Mouse (Mus musculus) midbrain, embryonic 15.5 days (tissue): ENCODE data around the gene Kri1. TPM values are rescaled to one million over a fixed set of nuclear protein-coding genes. Genes with fewer than 3 reads are reported as not detected.

Source experiments
- ATAC-seq: fragments of 200-750 bp; cut with Nextera tagmentation; replicated peaks from 2 replicates; pipeline ENCODE4 v1.8.0; 2017; ENCODE audit warnings: moderate TSS enrichment
- H3K27ac ChIP-seq: fragments of 300-500 bp; sonication (generic); 2 replicates; pipeline ENCODE4 v1.5.1; 2015; ENCODE audit warnings: mild to moderate bottlenecking, inconsistent platforms
- H3K27me3 ChIP-seq: fragments of 300-500 bp; sonication (generic); replicated peaks from 2 replicates; pipeline ENCODE4 v1.6.1; 2015; ENCODE audit warnings: inconsistent platforms
- H3K36me3 ChIP-seq: fragments of 300-500 bp; sonication (generic); replicated peaks from 2 replicates; pipeline ENCODE4 v1.6.1; 2015; ENCODE audit warnings: inconsistent platforms
- H3K4me1 ChIP-seq: fragments of 300-500 bp; sonication (generic); 2 replicates; pipeline ENCODE4 v1.6.1; 2015; ENCODE audit warnings: inconsistent platforms
- H3K4me2 ChIP-seq: fragments of 300-500 bp; sonication (generic); 2 replicates; pipeline ENCODE4 v1.6.1; 2015; ENCODE audit warnings: inconsistent platforms, mild to moderate bottlenecking, moderate library complexity
- H3K4me3 ChIP-seq: fragments of 300-500 bp; sonication (generic); 2 replicates; pipeline ENCODE4 v1.5.1; 2015; ENCODE audit warnings: mild to moderate bottlenecking, inconsistent platforms
- H3K9ac ChIP-seq: fragments of 300-500 bp; sonication (generic); 2 replicates; pipeline ENCODE4 v1.6.1; 2015; ENCODE audit warnings: mild to moderate bottlenecking, inconsistent platforms
- H3K9me3 ChIP-seq: fragments of 300-500 bp; sonication (generic); 2 replicates; pipeline ENCODE4 v1.6.1; 2016; ENCODE audit warnings: inconsistent platforms
- WGBS: fragments of 180-500 bp; shearing (Covaris S2); methylation state at CpG from one replicate; pipeline ENCODE4 v1.1.7; 2015; ENCODE audit warnings: mixed read lengths; 5-methylcytosine and 5-hydroxymethylcytosine counted together
- polyA plus RNA-seq: library from polyadenylated mRNA; unstranded; fragments of >200 nt; fragmentation: Nextera tagmentation; extraction: Ambion mirVana; gene quantifications from 2 replicates; pipeline ENCODE4 v1.2.1, GENCODE M21; 2015

The Kri1 gene
- polyA plus RNA-seq, 1 experiment from 2014 or later, result 17.1 TPM

GRCm38 (mm10) chr9:21246342-21246741 lies 41.4 kb downstream of the Kri1 start:
- Histone ChIP-seq H3K27me3 (peaks cover 80% of the 10 kb centered on the region), H3K4me3 (no peak overlapping the region), H3K4me1 (peaks cover 19% of the 10 kb centered on the region), H3K4me2 (no peak overlapping the region), H3K9me3 (no peaks in the 10 kb centered on the region), H3K27ac (no peak overlapping the region), H3K36me3 (no peaks in the 10 kb centered on the region), H3K9ac (no peak overlapping the region)
- WGBS, result 58% methylated on average over 1 of the region's 1 CpGs
- ATAC-seq, result no peak

GRCm38 (mm10) chr9:21245113-21245487 lies 42.7 kb downstream of the Kri1 start:
- Histone ChIP-seq H3K36me3 (no peaks in the 10 kb centered on the region), H3K27me3 (peaks cover 75% of the 10 kb centered on the region), H3K9ac (peak overlapping the region; percentile 51), H3K9me3 (no peaks in the 10 kb centered on the region), H3K4me1 (peaks cover 19% of the 10 kb centered on the region), H3K4me2 (peak overlapping the region; percentile 90), H3K4me3 (peak overlapping the region; percentile 47), H3K27ac (peak overlapping the region; percentile 48)
- 2% methylated on average over 16 of the region's 16 CpGs for WGBS
- ATAC-seq, result no peak; the same call in 1 of the 2 replicates

DNA sequence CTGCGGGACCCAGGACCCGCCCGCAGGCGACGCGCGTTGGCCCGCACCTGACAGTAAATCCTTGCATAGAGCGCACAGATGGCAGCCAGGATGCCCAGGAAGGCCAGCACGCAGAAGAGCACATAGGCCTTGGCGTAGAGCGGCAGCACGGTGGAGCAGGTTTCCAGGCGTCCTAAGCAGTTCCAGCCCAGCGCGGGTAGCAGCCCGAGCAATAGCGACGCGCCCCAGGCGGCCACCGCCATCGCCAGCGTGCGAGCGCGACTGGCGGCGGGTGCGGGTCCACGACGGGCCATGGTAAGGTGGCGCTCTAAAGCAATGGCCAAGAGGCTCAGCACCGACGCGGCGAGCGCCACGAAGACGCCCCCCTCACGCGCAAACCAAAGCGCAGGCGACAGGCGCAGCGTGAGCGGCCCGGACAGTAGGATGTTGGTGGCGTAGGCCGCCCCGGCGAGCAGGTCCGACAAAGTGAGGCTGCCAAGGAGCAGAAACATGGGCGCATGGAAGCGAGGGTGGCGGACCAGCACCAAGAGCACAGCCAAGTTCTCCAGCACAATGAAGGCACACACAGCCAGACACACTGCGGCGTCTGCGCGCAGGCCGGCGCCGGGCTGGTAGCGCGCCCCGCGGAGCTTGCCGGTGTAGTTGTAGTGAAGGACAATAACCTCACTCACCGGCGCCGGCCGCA lies 43.2 kb downstream of the Kri1 start:
- Histone ChIP-seq H3K27ac (peak overlapping the region; percentile 48), H3K4me2 (peak overlapping the region; percentile 90)

GRCm38 (mm10) chr9:21243826-21244427 lies 43.8 kb downstream of the Kri1 start:
- peak; percentile 9; the same call in 1 of the 2 replicates for ATAC-seq
- 4% methylated on average over 42 of the region's 42 CpGs for WGBS

More for the DNA sequence above, 43.2 kb downstream of the Kri1 start:
- peaks cover 70% of the 10 kb centered on the region for H3K27me3 ChIP-seq
- H3K4me3 ChIP-seq, result peak overlapping the region; percentile 47
- peaks cover 19% of the 10 kb centered on the region for H3K4me1 ChIP-seq
- under 1% methylated on average over 72 of the region's 72 CpGs for WGBS
- peak overlapping the region; percentile 51 for H3K9ac ChIP-seq
- H3K9me3 ChIP-seq, result no peaks in the 10 kb centered on the region
- H3K36me3 ChIP-seq, result no peaks in the 10 kb centered on the region
- peak; percentile 58 for ATAC-seq

GRCm38 (mm10) chr9:21241343-21241742 lies 46.4 kb downstream of the Kri1 start:
- H3K36me3 ChIP-seq, result no peaks in the 10 kb centered on the region
- no peak overlapping the region for H3K4me2 ChIP-seq
- no peak overlapping the region for H3K9ac ChIP-seq
- 5% methylated on average over 11 of the region's 11 CpGs for WGBS
- no peak for ATAC-seq
- no peak overlapping the region for H3K4me3 ChIP-seq
- H3K4me1 ChIP-seq, result peaks cover 39% of the 10 kb centered on the region
- peaks cover 42% of the 10 kb centered on the region for H3K27me3 ChIP-seq
- no peak overlapping the region for H3K27ac ChIP-seq
- no peaks in the 10 kb centered on the region for H3K9me3 ChIP-seq

More at GRCm38 (mm10) chr9:21243826-21244427, 43.8 kb downstream of the Kri1 start:
- H3K36me3 ChIP-seq, result no peaks in the 10 kb centered on the region
- H3K9me3 ChIP-seq, result no peaks in the 10 kb centered on the region
- peak overlapping the region; percentile 47 for H3K4me3 ChIP-seq
- H3K4me1 ChIP-seq, result peaks cover 23% of the 10 kb centered on the region
- H3K27ac ChIP-seq, result peak overlapping the region; percentile 48
- H3K4me2 ChIP-seq, result peak overlapping the region; percentile 90
- H3K9ac ChIP-seq, result peak overlapping the region; percentile 51
- H3K27me3 ChIP-seq, result peaks cover 64% of the 10 kb centered on the region

DNA sequence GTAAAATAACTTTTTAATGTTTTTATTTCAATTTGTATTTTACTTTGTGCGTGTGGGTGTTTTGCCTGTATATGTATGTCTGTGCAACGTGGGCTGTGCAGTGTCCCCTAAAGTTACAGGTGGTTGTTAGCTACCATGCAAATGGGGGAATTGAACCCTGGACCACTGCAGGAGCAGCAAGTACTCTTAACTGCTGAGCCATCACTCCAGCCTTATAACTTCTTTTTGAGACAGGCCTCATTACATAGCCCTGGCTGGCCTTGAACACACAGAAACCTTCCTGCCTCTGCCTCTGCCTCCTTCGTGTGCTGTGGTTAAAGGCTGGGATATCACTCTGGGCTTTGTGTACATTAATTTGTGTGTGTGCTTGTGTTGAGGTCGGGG lies 48.3 kb downstream of the Kri1 start:
- peak overlapping the region; percentile 85 for H3K4me3 ChIP-seq
- H3K4me2 ChIP-seq, result peak overlapping the region; percentile 72
- H3K9ac ChIP-seq, result peak overlapping the region; percentile 98
- peak overlapping the region; percentile 87; the same call in 1 of the 2 replicates for H3K27ac ChIP-seq
- 27% methylated on average over 4 of the region's 4 CpGs for WGBS
- peaks cover 37% of the 10 kb centered on the region for H3K4me1 ChIP-seq
- H3K9me3 ChIP-seq, result no peaks in the 10 kb centered on the region
- no peaks in the 10 kb centered on the region; the same call in 1 of the 2 replicates for H3K36me3 ChIP-seq
- H3K27me3 ChIP-seq, result peaks cover 23% of the 10 kb centered on the region
- ATAC-seq, result no peak

GRCm38 (mm10) chr9:21238733-21239464 lies 48.9 kb downstream of the Kri1 start, which contains the start of gene Keap1:
Gene Keap1 (minus strand): TSS chr9:21239361.
- H3K4me1 ChIP-seq, result peaks cover 32% of the 10 kb centered on the region
- peak; percentile 83 for ATAC-seq
- H3K27me3 ChIP-seq, result peaks cover 18% of the 10 kb centered on the region
- no peaks in the 10 kb centered on the region for H3K9me3 ChIP-seq
- under 1% methylated on average over 71 of the region's 90 CpGs for WGBS
- H3K36me3 ChIP-seq, result no peaks in the 10 kb centered on the region; the same call in 1 of the 2 replicates
- H3K4me2 ChIP-seq, result peak within 1 kb of the TSS; percentile 72
- peak within 1 kb of the TSS; percentile 87 for H3K27ac ChIP-seq
- peak within 1 kb of the TSS; percentile 85 for H3K4me3 ChIP-seq
- peak within 1 kb of the TSS; percentile 98 for H3K9ac ChIP-seq

- Histone ChIP-seq H3K4me3 (peak overlapping the region; percentile 85), H3K27me3 (peaks cover 10% of the 10 kb centered on the region), H3K4me1 (peaks cover 29% of the 10 kb centered on the region), H3K9ac (peak overlapping the region; percentile 98), H3K9me3 (no peaks in the 10 kb centered on the region), H3K4me2 (peak overlapping the region; percentile 72), H3K36me3 (peaks cover 7% of the 10 kb centered on the region; the same call in 1 of the 2 replicates), H3K27ac (peak overlapping the region; percentile 87)
- peak; percentile 31; the same call in 1 of the 2 replicates for ATAC-seq
- WGBS, result 2% methylated on average over 30 of the region's 31 CpGs
Measured at GRCm38 (mm10) chr9:21238004-21238732, 49.6 kb downstream of the Kri1 start.

DNA sequence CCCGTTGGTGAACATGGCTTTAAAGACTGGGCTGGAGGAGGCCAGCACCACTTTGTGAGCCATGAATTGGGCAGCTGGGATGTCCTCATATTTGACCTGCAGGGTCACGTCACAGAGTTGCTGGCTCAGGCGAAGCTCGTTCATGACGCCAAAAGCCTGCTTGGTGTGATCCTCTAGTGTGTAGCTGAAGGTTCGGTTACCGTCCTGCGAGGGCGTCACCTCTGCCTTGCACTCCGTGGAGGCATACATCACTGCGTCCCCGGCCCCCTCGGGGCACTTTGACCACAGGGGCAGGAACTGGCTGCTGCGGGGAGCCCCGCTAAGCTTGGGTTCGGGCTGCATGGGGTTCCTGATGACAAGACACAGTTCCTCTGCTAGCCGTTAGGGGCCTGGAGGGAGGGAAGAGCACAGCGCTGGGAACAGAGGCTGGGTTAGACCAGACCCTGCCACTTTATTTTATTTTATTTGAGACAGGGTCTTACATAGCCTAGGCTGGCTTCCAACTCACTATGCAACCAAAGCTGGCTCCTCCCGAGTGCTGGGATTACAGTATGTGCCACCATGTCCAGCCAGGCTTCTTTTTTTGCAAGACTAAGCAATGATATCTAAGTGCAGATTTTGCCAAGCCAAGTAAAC lies 50.3 kb downstream of the Kri1 start:
- ATAC-seq, result peak; percentile 35
- peak overlapping the region; percentile 72 for H3K4me2 ChIP-seq
- H3K4me1 ChIP-seq, result peaks cover 29% of the 10 kb centered on the region
- H3K27me3 ChIP-seq, result 0 out of 2 replicates have a peak, but pooled peaks cover 4% of the 10 kb centered on the region
- peaks cover 8% of the 10 kb centered on the region; the same call in 1 of the 2 replicates for H3K36me3 ChIP-seq
- 19% methylated on average over 19 of the region's 19 CpGs for WGBS
- no peaks in the 10 kb centered on the region for H3K9me3 ChIP-seq
- H3K9ac ChIP-seq, result peak overlapping the region; percentile 98
- H3K27ac ChIP-seq, result peak overlapping the region; percentile 87
- H3K4me3 ChIP-seq, result peak overlapping the region; percentile 85

DNA sequence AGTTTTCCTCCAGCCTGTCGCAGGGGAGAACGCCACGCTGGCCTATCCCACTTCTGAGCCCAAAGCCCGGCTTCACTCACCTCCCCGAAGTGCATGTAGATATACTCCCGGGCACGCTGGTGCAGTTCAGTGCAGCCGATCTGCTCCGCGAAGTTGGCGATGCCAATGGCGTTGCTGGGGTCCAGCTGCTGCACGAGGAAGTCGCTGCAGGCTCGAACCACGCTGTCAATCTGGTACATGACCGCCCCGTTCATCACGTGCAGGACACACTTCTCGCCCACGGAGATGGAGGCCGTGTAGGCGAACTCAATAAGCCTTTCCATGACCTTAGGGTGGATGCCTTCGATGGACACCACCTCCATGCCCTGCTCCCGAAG lies 50.8 kb downstream of the Kri1 start:
- WGBS, result 82% methylated on average over 25 of the region's 25 CpGs
- H3K4me3 ChIP-seq, result peak overlapping the region; percentile 85
- H3K4me2 ChIP-seq, result peak overlapping the region; percentile 72
- 0 out of 2 replicates have a peak, but pooled peaks cover 4% of the 10 kb centered on the region for H3K27me3 ChIP-seq
- peak overlapping the region; percentile 98; the same call in 1 of the 2 replicates for H3K9ac ChIP-seq
- H3K9me3 ChIP-seq, result no peaks in the 10 kb centered on the region
- ATAC-seq, result no peak
- peaks cover 29% of the 10 kb centered on the region for H3K4me1 ChIP-seq
- H3K27ac ChIP-seq, result no peak overlapping the region
- H3K36me3 ChIP-seq, result peaks cover 8% of the 10 kb centered on the region; the same call in 1 of the 2 replicates

GRCm38 (mm10) chr9:21235341-21235740 lies 52.4 kb downstream of the Kri1 start:
- peaks cover 29% of the 10 kb centered on the region for H3K4me1 ChIP-seq
- H3K36me3 ChIP-seq, result peaks cover 10% of the 10 kb centered on the region; the same call in 1 of the 2 replicates
- no peaks in the 10 kb centered on the region for H3K27me3 ChIP-seq
- H3K9me3 ChIP-seq, result no peaks in the 10 kb centered on the region
- H3K4me3 ChIP-seq, result no peak overlapping the region
- H3K27ac ChIP-seq, result no peak overlapping the region
- no peak overlapping the region for H3K4me2 ChIP-seq
- 92% methylated on average over 4 of the region's 4 CpGs for WGBS
- no peak overlapping the region for H3K9ac ChIP-seq
- ATAC-seq, result no peak
